Mouse (Mus musculus): ENCODE measurements around the gene Gm7534. TPM values are rescaled to one million over a fixed set of nuclear protein-coding genes. Genes with fewer than 3 reads are reported as not detected.
"Not testable (repeated sequence)": the region's sequence is repeated elsewhere in the genome, so short reads cannot be mapped to it uniquely, and the experiment has no call there.

The Gm7534 gene
- polyA plus RNA-seq, 1 experiment from 2014 or later, result not detected

DNA sequence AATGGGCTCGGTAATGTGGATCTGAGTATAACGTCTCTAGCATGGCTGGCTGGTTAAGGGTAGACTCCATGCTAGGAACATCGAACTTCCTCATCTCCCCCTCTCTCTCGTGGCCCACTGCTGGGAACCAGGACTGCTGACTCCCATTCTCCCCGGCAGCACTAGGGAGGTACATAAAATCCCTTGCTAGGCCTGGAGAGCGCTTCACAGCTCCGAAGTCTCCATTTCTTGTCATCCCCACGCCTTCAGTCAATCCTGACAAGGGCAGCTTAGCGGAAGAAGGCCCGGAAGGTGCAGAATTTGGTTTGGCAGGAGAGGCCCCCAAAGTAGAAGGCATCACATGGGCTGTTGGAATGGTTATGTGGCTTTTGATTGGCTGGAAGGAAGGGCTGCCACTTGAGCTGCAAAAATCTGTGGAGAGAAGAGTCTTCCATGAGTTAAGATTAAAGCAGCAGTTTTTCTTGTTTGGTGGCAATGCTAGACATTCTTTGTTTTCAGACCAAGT lies 46.8 kb downstream of the Gm7534 start:
- no peak overlapping the region for H3K4me3 ChIP-seq
- H3K4me2 ChIP-seq, result no peak overlapping the region
- H3K4me1 ChIP-seq (replicated peaks), result no peaks in the 10 kb centered on the region
- 93% methylated on average over 10 of the region's 10 CpGs for WGBS
- no peak overlapping the region for H3K27ac ChIP-seq (replicated peaks)
- H3K36me3 ChIP-seq, result peaks cover 7% of the 10 kb centered on the region; the same call in 1 of the 2 replicates
- no peaks in the 10 kb centered on the region for H3K27me3 ChIP-seq
- no peaks in the 10 kb centered on the region for H3K9me3 ChIP-seq
- no peak for ATAC-seq (ENCODE audit: low FRiP score, low read depth)
- H3K9ac ChIP-seq, result no peak overlapping the region

DNA sequence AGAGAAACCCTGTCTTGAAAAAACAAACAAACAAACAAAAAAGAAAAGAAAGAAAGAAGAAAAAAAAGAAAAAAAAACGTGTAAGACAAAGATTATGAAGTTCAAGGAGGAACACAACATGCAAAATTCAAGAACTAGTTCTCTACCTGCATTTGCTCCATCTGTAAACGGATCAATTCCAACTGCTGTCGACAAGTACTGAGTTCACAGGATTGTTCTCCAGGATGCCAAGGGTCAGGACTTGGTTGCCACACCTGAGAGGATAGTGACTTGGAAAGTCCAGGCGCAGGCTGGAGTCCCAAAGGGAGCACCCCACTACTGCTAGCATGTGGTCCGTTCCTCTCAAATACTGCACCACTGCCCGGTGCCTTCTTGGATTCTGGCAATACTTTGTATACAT lies 47.3 kb downstream of the Gm7534 start:
- Histone ChIP-seq H3K36me3 (peaks cover 7% of the 10 kb centered on the region; the same call in 1 of the 2 replicates), H3K4me2 (no peak overlapping the region), H3K4me3 (no peak overlapping the region), H3K27ac (replicated peaks) (no peak overlapping the region), H3K27me3 (no peaks in the 10 kb centered on the region), H3K4me1 (replicated peaks) (no peaks in the 10 kb centered on the region), H3K9ac (no peak overlapping the region), H3K9me3 (no peaks in the 10 kb centered on the region)
- ATAC-seq (ENCODE audit: low FRiP score, low read depth), result no peak
- WGBS, result 93% methylated on average over 6 of the region's 6 CpGs

DNA sequence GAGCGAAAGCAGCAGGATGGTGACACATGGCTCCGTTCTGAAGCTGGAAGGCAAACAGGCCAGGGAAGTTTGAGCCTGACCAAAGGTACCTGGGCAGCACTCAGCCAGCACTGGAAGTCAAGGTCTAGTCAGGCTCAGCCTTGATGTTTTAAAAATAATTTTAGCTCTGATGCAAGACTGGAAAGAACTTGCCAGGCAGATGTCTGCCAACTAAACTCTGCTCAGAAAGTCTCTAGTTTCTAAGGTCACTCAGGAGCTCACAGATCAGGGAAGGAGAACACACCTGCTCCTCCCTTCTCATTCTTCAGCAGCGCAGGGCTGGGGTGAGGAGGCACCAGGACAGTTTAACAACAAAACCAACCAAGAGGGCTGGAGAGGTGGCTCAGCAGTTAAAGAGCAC lies 48.5 kb downstream of the Gm7534 start:
- no peaks in the 10 kb centered on the region for H3K4me1 ChIP-seq (replicated peaks)
- no peaks in the 10 kb centered on the region for H3K9me3 ChIP-seq
- H3K27ac ChIP-seq (replicated peaks), result no peak overlapping the region
- no peak overlapping the region for H3K4me3 ChIP-seq
- no peaks in the 10 kb centered on the region for H3K27me3 ChIP-seq
- ATAC-seq (ENCODE audit: low FRiP score, low read depth), result no peak
- WGBS, result 94% methylated on average over 3 of the region's 3 CpGs
- no peak overlapping the region for H3K4me2 ChIP-seq
- H3K36me3 ChIP-seq, result peaks cover 7% of the 10 kb centered on the region; the same call in 1 of the 2 replicates
- no peak overlapping the region for H3K9ac ChIP-seq

DNA sequence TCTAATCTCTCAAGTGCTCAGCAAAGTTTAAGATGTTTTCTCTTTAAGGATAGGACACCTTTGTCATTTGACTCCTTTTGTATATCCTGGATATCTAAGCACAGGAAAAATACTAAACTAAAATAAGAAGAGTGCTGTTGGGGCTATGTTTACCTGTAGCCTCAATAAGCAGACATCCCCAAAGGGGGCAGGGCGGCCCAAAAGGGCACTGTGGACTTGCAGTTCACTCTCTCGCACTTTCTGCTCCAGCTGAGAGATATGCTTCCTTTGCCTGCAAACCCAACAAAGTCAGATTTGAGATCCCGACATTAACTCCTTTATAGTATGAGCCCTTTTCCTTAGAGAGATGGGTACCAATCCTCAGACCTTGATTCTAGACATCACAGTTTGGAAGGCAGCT lies 49.1 kb downstream of the Gm7534 start:
- H3K9ac ChIP-seq, result no peak overlapping the region
- H3K4me1 ChIP-seq (replicated peaks), result no peaks in the 10 kb centered on the region
- 92% methylated on average over 3 of the region's 3 CpGs for WGBS
- ATAC-seq (ENCODE audit: low FRiP score, low read depth), result no peak
- no peaks in the 10 kb centered on the region for H3K27me3 ChIP-seq
- no peak overlapping the region for H3K27ac ChIP-seq (replicated peaks)
- H3K9me3 ChIP-seq, result no peaks in the 10 kb centered on the region
- no peak overlapping the region for H3K4me2 ChIP-seq
- H3K36me3 ChIP-seq, result peaks cover 9% of the 10 kb centered on the region; the same call in 1 of the 2 replicates
- H3K4me3 ChIP-seq, result no peak overlapping the region

DNA sequence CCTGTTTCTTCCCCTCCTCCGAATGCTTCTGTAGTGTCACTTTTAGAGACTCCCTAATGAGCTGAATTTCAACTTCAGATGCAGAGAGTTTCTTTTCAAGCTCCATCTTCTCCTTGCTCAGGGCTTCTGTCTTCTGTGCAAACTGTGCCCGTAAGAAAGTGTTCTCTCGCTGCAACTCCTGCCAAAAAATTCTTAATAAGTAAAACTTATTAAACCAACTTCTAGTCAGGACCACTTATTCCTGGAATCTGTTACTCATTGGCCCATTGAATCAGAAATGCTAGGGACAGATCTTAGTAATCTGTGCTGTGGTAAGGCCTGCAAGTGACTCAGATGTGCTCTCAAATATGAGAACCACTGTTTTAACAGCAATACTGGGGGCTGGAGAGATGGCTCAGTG lies 50.7 kb downstream of the Gm7534 start:
- Histone ChIP-seq H3K27ac (replicated peaks) (no peak overlapping the region), H3K4me3 (no peak overlapping the region), H3K27me3 (no peaks in the 10 kb centered on the region), H3K9me3 (no peaks in the 10 kb centered on the region), H3K9ac (no peak overlapping the region), H3K36me3 (peaks cover 24% of the 10 kb centered on the region), H3K4me2 (no peak overlapping the region), H3K4me1 (replicated peaks) (no peaks in the 10 kb centered on the region)
- 96% methylated on average over 3 of the region's 3 CpGs for WGBS
- no peak for ATAC-seq (ENCODE audit: low FRiP score, low read depth)

DNA sequence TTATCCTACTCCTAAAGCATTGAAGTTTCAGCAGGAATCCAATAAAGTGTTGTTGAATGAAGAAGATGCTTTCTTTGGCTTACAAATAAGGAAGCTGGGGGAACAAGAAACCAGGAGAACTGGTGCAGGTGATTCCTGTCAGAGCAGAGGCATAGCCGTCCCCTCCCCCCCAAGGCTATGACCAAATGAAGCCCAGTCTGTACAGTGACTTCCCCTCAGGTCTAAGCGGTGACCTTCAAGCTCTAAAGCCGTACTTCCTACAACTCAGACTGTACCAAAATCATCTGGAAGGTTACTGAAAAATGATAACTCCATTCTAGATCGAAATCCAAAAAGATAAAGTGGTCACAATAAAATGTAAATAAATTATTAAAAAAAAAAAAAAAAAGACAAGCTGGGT lies 53.4 kb downstream of the Gm7534 start:
- Histone ChIP-seq H3K9me3 (no peaks in the 10 kb centered on the region), H3K36me3 (peaks cover 30% of the 10 kb centered on the region), H3K4me3 (no peak overlapping the region), H3K27ac (replicated peaks) (no peak overlapping the region), H3K27me3 (no peaks in the 10 kb centered on the region), H3K9ac (no peak overlapping the region), H3K4me1 (replicated peaks) (no peaks in the 10 kb centered on the region), H3K4me2 (no peak overlapping the region)
- ATAC-seq (ENCODE audit: low FRiP score, low read depth), result no peak
- 94% methylated on average over 4 of the region's 4 CpGs for WGBS

DNA sequence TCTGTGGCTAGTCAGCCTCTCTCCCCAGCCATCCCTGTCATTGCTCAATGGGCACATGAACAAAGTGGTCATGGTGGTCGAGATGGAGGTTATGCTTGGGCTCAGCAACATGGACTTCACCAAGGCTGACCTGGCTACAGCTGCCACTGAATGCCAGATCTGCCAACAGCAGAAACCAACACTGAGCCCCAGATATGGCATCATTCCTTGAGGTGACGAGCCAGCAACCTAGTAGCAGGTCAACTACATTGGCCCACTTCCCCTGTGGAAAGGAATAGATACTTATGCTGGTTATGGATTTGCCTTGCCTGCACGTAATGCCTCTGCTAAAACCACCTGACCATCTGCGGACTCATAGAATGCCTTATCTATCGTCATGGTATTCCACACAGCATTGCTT lies 58.5 kb downstream of the Gm7534 start:
- H3K4me3 ChIP-seq; ATAC-seq (ENCODE audit: low FRiP score, low read depth); H3K9ac ChIP-seq; H3K27ac ChIP-seq (replicated peaks); H3K4me2 ChIP-seq; H3K9me3 ChIP-seq; H3K27me3 ChIP-seq; H3K4me1 ChIP-seq (replicated peaks): not testable (repeated sequence)
- peaks cover 23% of the 10 kb centered on the region for H3K36me3 ChIP-seq
- 97% methylated on average over 5 of the region's 5 CpGs for WGBS

Other genes with a start within 250 kb of the Gm7534 start
- 1,020 and 1,026 TPM in 2 replicates for gene Hmgn2, start 234.4 kb downstream of the Gm7534 start, polyA plus RNA-seq (2015; fragmentation: Nextera tagmentation; extraction: Ambion mirVana)
- gene Dhdds, start 202.1 kb downstream of the Gm7534 start, polyA plus RNA-seq (2015; fragmentation: Nextera tagmentation; extraction: Ambion mirVana), result 44.0 and 46.0 TPM in 2 replicates
- 0.16 and 0.22 TPM in 2 replicates for gene Lin28a, start 184.2 kb downstream of the Gm7534 start, polyA plus RNA-seq (2015; fragmentation: Nextera tagmentation; extraction: Ambion mirVana)
- not detected in 2 replicates for gene Zfp683, start 149.2 kb downstream of the Gm7534 start, polyA plus RNA-seq (2015; fragmentation: Nextera tagmentation; extraction: Ambion mirVana)
- gene Crybg2, start 142.2 kb downstream of the Gm7534 start, polyA plus RNA-seq (2015; fragmentation: Nextera tagmentation; extraction: Ambion mirVana), result 4.3 and 4.6 TPM in 2 replicates
- 2.3 and 9.0 TPM in 2 replicates for gene Cd52, start 107.9 kb downstream of the Gm7534 start, polyA plus RNA-seq (2015; fragmentation: Nextera tagmentation; extraction: Ambion mirVana)
- gene Ubxn11, start 100.4 kb downstream of the Gm7534 start, polyA plus RNA-seq (2015; fragmentation: Nextera tagmentation; extraction: Ambion mirVana), result 17.1 and 21.3 TPM in 2 replicates
- gene Sh3bgrl3, start 74.2 kb downstream of the Gm7534 start, polyA plus RNA-seq (2015; fragmentation: Nextera tagmentation; extraction: Ambion mirVana), result 425 and 442 TPM in 2 replicates
- 18.8 and 22.1 TPM in 2 replicates for gene Cep85, start 15.9 kb downstream of the Gm7534 start, polyA plus RNA-seq (2015; fragmentation: Nextera tagmentation; extraction: Ambion mirVana)
- 0.13 and 0.34 TPM in 2 replicates for gene Catsper4, start 24.4 kb upstream of the Gm7534 start, polyA plus RNA-seq (2015; fragmentation: Nextera tagmentation; extraction: Ambion mirVana)
- gene Cnksr1, start 35.4 kb upstream of the Gm7534 start, polyA plus RNA-seq (2015; fragmentation: Nextera tagmentation; extraction: Ambion mirVana), result 0.10 and 0.30 TPM in 2 replicates
- gene E130218I03Rik, start 40.7 kb upstream of the Gm7534 start, polyA plus RNA-seq (2015; fragmentation: Nextera tagmentation; extraction: Ambion mirVana), result 0.48 and 0.64 TPM in 2 replicates
- 13.3 and 13.8 TPM in 2 replicates for gene Zfp593, start 42.6 kb upstream of the Gm7534 start, polyA plus RNA-seq (2015; fragmentation: Nextera tagmentation; extraction: Ambion mirVana)
- 0.52 and 0.83 TPM in 2 replicates for gene Gm30191, start 43.9 kb upstream of the Gm7534 start, polyA plus RNA-seq (2015; fragmentation: Nextera tagmentation; extraction: Ambion mirVana)
- gene Grrp1, start 51.1 kb upstream of the Gm7534 start, polyA plus RNA-seq (2015; fragmentation: Nextera tagmentation; extraction: Ambion mirVana), result 16.8 and 18.9 TPM in 2 replicates
- gene Pdik1l, start 84.9 kb upstream of the Gm7534 start, polyA plus RNA-seq (2015; fragmentation: Nextera tagmentation; extraction: Ambion mirVana), result 35.7 and 36.6 TPM in 2 replicates
- gene Trim63, start 112.1 kb upstream of the Gm7534 start, polyA plus RNA-seq (2015; fragmentation: Nextera tagmentation; extraction: Ambion mirVana), result 0.41 and 0.56 TPM in 2 replicates
- gene Slc30a2, start 140.2 kb upstream of the Gm7534 start, polyA plus RNA-seq (2015; fragmentation: Nextera tagmentation; extraction: Ambion mirVana), result 0.16 and 0.33 TPM in 2 replicates
- gene Extl1, start 180.8 kb upstream of the Gm7534 start, polyA plus RNA-seq (2015; fragmentation: Nextera tagmentation; extraction: Ambion mirVana), result 0.45 and 0.51 TPM in 2 replicates
- gene Pafah2, start 193.3 kb upstream of the Gm7534 start, polyA plus RNA-seq (2015; fragmentation: Nextera tagmentation; extraction: Ambion mirVana), result 7.6 and 8.1 TPM in 2 replicates